Mouse (Mus musculus): Measurements from ENCODE around the gene Asl. TPM values are rescaled to one million over a fixed set of nuclear protein-coding genes. Genes with fewer than 3 reads are reported as not detected.

The Asl gene
- total RNA-seq, 4 experiments from 2014 or later, result 18.9 to 38.2 (median 26.3) TPM

Other genes starting within 250 kb of the Asl start
- 10 to 100 TPM; 23.0 to 31.3 (median 28.6) TPM for gene Psph, start 241.8 kb downstream of the Asl start, total RNA-seq (2022)
- 10 to 100 TPM; 20.2 to 26.5 (median 22.7) TPM for gene Sumf2, start 182.3 kb downstream of the Asl start, total RNA-seq (2022)
- 100 to 1,000 TPM; 410 to 438 (median 418) TPM for gene Chchd2, start 141.8 kb downstream of the Asl start, total RNA-seq (2022)
- gene Zbed5, start 133.5 kb downstream of the Asl start, total RNA-seq (2022), result 1 to 10 TPM; 7.0 to 7.7 (median 7.2) TPM
- gene Phkg1, start 130.7 kb downstream of the Asl start, total RNA-seq (2022), result 10 to 100 TPM; 24.4 to 26.8 (median 25.6) TPM
- 1 to 10 TPM; 1.8 to 8.3 (median 2.2) TPM for gene Nupr1l, start 120.7 kb downstream of the Asl start, total RNA-seq (2022)
- 10 to 100 TPM; 43.6 to 50.2 (median 45.9) TPM for gene Vkorc1l1, start 87.3 kb downstream of the Asl start, total RNA-seq (2022)
- 10 to 100 TPM; 11.2 to 60.7 (median 28.9) TPM for gene Gusb, start 26.2 kb downstream of the Asl start, total RNA-seq (2022)
- gene Crcp, start within 50 bp of the Asl start, total RNA-seq (2022), result 10 to 100 TPM; 31.8 to 38.2 (median 35.6) TPM
- 10 to 100 TPM; 41.3 to 54.4 (median 48.8) TPM for gene Tpst1, start 44.1 kb upstream of the Asl start, total RNA-seq (2022)
- gene Kctd7, start 115.6 kb upstream of the Asl start, total RNA-seq (2022), result 10 to 100 TPM; 11.4 to 18.4 (median 12.8) TPM
- gene Rabgef1, start 142.6 kb upstream of the Asl start, total RNA-seq (2022), result 10 to 100 TPM; 48.9 to 51.9 (median 49.3) TPM
- 10 to 100 TPM; 40.7 to 43.8 (median 41.8) TPM for gene Tmem248, start 187.8 kb upstream of the Asl start, total RNA-seq (2022)
- gene Sbds, start 226.3 kb upstream of the Asl start, total RNA-seq (2022), result 10 to 100 TPM; 74.0 to 79.4 (median 77.6) TPM
- gene Tyw1, start 226.4 kb upstream of the Asl start, total RNA-seq (2022), result 10 to 100 TPM; 15.4 to 19.8 (median 16.6) TPM